Mouse (Mus musculus) erythroid progenitor cell, adult 5-6 weeks (primary cell): ENCODE data around the gene Arl11. TPM values are rescaled to one million over a fixed set of nuclear protein-coding genes. Genes with fewer than 3 reads are reported as not detected.

Source experiments
- ATAC-seq: replicated peaks from 2 replicates; pipeline ENCODE4 v1.8.0; 2016; ENCODE audit warnings: moderate number of reproducible peaks, mild to moderate bottlenecking, moderate TSS enrichment, inconsistent platforms; ENCODE audit not compliant: poor library complexity, low FRiP score, severe bottlenecking
- total RNA-seq, 2 experiments: library from RNA; stranded (forward) in 1 of 2; stranded (reverse) in 1 of 2; fragments of 150-400 nt in 1 of 2; fragments of 186-747, 209-891 nt in 1 of 2; gene quantifications; 2 replicates each; pipeline versions ENCODE4 v1.2.3 to v1.2.4; 2015 to 2017; ENCODE audit warnings: low replicate concordance in 2 of 2

Arl11 gene
- total RNA-seq (2015; ENCODE audit: low replicate concordance): 4.0 and 4.2 TPM in 2 replicates
- total RNA-seq (2017; ENCODE audit: low replicate concordance): 1.3 and 4.1 TPM in 2 replicates

DNA sequence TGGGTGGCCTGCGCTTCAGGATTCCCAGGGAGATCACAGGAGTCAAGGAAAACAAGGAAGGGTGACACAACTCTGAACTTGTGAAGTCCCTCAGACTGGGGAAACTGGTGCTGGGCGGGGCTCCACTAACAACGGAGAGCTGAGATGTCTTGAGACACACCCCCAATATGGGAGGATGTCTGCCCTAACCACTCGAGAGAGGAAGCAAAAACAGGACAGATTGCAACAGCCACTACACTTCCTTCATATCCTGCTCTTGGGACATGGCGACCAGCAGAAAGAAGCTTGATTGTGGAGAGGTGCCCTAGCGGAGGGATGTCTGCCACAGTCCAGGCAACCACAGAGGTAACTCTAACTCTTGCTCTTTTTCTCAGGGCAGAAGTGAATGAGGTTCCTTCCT is at the start of gene Arl11:
Arl11 (plus strand) TSS at position 161 of the 400 bp plus-strand sequence.
- no peak for ATAC-seq

DNA sequence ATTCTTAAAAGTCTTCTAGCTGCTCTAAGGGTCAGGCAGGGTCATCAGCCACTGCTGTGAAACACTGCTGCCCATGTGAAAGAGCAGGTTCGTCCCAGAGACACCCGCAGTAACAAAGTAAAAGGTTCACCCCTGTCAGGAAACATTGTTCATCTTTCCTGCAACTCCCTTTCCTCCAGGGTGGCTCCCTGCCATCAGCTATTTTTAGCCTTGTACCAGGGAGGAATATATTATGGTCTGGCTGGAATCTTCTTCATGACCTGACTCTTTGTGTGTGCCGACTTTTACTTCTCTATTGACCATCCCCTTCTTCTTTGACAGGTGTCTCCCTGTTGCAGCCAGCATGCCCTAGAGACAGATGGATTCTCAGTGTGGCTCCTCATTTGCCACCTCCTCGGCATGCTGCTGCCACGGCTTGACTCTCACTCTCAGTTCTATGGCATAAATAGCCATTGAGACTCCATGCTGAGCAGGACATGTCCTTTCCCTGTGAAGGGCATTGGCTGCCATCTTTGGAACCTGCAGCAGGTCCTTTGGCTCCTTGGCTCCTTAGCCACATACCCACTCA is 41.6 kb upstream of the Arl11 start:
- ATAC-seq: no peak

DNA sequence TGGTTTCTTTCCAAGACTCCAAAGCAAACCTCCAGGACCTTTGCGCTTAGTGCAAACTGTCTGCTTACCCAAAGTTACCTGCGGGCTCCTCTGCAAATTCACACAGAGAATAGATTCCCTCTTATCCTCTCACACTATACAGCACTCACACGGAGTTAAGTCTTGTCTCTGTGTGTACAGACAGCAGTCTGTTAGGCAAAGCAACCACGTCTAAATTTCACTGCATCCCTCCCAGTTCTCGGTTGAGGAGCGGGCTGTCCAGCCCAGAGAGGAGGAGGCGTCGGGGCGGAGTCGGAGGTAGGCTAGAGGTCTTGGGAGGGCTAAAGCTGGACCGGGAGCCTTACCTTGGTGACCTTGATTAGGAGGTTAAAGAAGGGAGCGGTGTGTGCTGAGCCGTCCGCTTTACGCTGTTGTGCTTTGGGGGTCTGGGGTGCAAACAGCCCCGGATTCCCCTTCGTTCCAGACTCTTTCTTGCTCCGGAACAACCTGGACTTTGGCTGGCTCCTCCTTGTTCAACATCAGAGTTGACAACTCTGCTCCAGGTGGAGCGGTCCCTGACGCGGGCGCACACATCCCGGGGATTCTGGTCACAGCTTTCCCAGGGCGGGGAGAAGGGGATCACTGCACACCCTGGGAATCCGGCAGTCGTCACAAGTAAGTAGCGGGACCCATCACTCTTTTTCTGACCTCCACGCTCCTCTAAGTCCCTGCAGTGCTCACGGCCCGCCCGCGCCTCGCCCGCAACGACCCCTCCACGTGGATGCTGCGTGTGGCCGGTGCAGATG is 34.9 kb upstream of the Arl11 start:
- no peak for ATAC-seq

DNA sequence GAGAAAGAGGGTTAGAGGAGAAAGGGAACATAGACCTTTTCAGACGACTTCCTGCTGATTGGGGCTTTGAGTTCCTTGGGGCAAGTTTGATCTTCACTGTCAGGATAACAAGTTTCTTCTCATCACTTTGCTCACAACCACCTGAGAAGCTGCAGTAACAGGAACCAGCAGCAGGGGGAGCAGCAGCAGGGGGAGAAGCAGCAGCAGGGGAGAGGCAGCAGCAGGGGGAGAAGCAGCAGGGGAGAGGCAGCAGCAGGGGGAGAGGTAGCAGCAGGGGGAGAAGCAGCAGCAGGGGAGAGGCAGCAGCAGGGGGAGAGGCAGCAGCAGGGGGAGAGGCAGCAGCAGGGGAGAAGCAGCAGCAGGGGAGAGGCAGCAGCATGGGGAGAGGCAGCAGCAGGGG is 32.3 kb upstream of the Arl11 start:
- no peak for ATAC-seq

DNA sequence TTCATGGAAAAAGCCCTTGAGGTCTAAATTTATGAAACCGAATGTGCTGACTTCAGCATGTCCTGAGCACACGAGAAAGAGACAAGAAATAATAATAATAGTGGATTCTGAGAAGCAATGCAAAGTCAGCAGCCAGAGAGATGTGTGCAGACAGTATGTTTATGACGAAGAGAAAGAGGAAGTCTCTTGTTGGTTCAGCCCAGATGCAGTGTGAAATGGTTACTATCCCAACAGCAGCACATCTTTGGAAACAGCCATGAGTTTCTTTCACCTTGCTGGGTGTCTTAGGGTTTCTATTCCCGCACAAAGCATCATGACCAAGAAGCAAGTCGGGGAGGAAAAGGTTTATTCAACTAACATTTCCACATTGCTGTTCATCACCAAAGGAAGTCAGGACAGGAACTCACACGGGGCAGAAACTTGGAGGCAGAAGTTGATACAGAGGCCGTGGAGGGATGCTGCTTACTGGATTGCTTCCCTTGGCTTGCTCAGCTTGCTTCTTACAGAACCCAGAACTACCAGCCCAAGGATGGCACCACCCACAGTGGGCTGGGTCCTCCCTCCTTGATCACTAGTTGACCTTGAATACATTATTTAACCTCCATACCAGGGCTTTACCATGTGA is 30.8 kb upstream of the Arl11 start:
- no peak for ATAC-seq

DNA sequence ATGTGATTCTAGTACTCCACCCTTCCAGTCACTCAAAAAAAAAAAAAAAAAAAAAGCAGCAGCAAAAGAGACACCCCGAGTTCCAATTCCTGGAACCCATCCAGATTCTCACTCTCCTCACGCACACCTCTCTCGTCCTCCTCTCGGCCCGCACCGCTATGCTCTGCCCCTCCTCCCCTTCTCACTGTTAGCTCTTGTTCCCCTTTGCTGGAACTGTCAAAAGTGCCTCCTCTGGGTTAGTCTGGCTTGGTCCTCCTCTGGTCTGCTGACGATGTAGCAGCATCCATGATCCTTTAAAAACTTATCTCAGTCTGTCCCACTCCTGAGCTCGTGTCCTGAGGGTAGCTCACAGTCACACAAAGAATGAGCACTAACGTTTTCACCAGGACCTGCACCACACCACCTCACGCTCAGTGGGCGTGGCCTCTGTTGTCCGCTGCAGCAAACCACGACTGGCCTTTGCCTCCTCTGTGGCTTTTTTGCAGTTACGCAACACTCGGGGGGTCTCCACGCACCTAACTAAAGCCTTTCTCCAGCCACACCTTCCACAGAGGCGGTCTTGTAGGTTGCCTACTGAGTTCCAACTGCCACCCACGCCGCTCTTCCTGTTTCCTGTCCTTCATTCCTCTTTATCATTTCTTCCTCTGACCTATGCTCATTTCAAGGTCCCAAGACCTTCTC is 20.8 kb upstream of the Arl11 start:
- ATAC-seq: no peak

DNA sequence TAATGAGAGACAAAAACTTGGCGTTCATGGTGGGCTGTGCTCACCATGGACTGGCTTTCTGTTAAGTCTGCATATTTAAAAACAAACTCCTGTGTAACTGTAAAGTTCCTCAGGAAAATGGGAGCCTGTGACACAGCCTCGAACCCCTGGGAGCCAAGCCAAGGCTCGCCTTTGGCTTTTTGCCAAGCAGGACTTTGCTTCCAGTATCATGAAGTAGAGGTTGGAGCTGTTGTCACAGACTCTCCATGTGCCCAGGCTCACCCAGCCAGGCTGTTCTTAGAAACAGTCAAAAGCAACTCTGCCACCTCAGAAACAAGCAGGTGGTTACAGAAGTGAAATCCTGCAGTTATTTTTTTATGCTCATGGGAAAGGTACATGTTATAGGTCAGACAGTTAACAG is 18.9 kb upstream of the Arl11 start:
- no peak for ATAC-seq

DNA sequence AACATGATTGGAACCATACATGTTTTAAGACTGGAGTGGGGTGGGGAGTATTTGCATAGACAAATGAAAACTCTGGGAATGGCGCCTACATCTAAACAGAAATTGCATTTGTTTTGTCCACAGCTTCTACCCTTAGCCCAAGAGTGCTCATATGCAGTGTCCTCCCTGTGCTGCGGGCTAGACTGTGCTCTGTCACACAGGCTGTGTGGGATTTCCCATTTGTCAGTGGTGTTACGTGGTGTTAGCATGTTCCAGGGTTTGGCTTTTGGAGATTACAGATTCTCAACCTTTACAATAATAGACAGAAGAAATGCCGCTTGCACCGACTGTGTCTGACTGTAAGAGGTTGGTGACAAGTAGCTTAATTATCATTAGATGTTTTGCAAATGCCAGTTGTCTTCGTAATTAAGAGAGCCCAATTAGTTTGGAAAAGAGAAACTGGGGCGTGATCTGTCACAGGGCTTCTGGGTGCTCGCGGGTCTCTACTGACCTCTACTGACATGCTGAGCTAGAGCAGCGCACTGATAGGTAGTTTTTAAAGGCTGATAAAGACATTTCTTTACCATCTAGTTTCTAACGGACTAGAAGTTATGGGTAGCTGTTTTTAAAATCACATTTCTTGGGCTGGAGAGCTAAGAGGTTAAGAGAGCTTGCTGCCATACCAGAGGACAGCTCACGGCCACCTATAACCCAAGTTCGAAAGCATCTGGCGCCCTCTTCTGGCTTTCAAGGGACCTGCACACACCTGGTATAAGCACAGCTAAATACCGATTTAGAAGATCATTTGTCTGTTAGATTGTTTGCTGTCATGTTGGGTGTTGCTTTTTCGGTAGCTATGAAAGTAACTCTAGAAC is 15.4 kb upstream of the Arl11 start:
- ATAC-seq: peak; percentile 69

DNA sequence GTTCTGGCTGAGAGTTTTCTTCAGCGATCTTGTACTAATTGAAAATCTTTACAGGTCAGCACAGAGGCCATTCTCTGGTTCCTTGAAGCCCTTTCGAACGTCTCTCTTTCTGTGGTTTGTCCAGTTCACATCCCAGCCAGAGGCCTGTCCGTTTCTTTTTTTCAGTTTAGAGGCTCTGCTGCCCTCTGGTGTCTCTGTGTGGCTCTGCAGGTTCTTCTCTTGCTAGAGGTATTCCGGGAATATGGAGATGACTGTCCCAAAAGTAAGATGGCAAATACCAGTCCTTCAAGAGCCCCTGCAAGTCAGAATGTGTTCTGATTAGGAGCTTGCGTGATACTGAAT is 14.8 kb upstream of the Arl11 start:
- ATAC-seq: peak; percentile 42

DNA sequence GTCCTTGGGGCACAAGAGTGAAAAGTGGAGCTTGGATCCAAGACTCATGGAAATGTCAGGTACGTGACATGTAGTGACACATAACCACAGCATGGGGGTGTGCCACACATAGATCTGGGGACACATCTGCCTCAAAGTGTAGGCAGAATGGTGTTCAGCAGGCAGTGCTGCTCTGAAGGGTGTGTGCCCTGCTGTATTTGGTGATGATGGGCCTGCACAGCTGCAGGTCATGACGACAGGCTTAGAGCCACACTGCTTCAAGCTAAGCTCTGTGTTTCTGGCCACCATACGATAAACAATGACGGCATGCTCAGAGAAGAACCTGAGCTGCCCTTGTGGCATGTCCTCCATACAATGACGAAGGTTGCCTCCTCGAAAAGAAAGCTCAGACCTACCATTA is 9.7 kb upstream of the Arl11 start:
- ATAC-seq: no peak

DNA sequence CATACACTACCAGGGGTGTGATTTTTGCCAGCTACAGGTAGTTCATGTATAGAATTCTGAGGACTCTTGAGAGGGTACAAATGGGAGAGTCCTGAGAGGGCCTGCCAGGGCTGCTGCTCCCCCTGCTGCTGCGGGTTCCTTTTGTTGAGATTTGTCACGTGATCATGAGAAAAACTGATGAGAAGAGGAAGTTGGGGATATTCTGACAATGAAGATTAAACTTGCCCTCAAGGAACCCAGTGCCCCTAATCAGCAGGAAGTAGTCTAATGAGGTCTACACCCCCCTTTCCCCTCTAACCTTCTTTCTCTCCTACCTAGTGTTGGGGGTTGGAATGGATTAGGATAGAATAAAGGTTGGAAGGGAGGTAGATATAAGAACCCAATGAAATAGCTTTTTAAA is 8.2 kb upstream of the Arl11 start:
- ATAC-seq: no peak

DNA sequence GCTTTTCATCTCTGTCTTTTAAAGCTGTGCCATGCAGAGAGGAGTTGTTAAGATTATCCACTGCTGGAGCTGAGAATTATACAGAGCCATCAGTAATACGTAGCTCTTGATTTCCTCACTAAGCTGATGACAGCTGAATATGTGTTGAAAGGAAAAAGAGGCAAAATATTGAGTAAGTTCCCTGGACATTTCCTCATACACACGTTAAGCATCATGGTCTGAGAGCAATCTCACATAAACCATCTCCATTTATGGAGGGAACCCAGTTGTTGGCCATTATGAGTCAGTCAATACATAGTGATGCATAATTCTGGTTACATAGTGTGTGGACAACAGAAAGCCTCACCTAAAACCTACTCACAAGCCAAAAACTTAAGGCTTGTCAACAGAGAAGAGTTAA is 7.1 kb upstream of the Arl11 start:
- no peak for ATAC-seq

DNA sequence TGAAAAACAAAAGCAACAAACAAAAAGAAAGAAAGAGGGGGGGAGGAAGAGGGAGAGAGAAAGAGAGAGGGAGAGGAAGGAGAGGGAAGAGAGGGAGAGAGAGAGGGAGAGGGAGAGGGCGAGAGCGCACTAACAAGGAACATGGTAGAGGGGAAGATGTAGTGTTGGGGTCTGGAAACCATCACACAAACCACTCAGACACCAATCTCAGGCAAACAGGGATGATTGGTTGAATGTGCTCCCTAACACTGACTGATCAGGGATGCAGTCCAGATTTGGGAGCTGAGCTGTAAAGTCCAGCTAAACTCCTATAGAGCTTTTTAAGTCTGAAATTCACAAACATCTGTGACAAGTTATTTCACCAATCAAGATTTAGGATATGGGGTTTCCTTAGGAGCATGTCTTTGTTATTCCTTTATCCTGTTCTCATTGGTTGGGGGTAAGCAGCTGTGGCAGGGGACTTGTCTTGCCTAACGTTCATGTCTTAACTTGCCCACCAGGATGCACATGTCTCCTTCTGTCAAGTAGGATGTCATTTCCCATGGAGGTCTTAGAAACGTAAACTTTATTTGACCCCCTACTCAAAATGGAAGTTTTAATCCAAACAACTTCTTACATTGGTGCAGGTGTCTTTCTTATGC is 5.5 kb upstream of the Arl11 start:
- ATAC-seq: no peak

DNA sequence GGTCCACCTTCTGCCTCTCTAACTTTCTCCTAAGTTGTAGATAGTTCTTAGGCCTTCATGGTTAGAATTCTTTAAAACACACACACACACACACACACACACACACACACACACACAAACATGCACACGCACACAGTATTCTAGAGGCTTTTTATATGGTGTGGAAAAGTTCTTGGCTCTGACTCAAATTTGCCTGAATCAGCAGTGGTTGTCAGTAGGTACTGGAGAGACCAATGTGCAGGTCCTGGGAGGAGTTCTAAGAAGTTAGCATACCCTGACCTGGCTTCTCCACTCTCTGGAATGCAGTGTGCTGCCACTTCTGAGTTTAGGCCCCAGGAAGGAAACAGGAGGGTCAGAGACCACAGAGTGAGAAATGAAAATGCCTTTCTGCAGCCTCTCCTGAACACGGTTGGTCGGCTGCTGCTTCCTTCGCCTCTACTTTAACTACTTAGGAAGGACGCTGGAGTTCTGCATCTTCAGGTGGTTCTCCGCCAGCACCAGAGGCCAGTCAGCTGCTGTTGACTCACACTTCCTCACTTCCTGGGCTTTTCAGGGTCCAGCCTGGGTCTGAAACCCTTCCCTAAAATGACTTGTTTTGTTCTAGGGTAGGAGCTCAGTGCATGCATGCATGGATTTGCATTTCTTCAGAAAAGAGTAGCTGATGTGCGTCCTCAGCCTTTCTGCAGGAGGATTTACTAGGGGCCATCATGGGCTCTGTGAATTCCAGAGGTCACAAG is 651 bp downstream of the Arl11 start:
- no peak for ATAC-seq

DNA sequence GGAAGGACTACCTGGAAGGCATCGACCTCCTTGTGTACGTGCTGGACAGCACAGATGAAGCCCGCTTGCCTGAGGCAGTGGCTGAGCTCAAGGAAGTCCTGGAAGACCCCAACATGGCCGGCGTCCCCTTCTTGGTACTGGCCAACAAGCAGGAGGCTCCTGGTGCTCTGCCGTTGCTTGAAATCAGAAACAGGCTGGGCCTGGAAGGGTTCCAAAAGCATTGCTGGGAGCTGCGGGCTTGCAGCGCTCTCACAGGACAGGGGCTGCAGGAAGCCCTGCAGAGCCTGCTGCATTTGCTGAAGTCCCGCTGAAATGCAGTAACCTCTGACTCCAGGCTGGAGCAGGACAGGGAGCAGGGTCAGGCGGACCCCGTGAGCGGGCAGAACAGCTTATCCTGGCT is 1.4 kb downstream of the Arl11 start:
- no peak for ATAC-seq

DNA sequence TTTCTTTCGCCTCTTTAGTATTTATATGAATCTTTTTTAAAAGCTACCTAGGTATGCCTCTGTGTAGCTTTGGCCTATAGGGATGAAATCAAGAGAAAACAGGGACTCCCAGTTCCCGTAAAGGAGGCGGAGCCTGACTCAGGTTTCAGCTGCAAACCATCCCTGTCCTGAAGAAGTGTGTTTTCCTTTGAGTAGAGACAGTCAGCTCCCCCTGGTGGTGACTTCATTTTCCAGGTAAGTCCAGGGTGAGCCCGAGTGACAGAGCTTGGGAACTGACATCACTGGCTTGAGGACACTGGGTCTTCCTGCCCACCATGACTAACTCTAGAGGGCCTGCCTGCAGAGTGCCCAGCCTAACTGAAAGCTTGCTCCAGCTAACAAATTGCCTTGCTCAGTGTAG is 7.3 kb downstream of the Arl11 start:
- ATAC-seq: no peak; the same call in 1 of the 2 replicates

DNA sequence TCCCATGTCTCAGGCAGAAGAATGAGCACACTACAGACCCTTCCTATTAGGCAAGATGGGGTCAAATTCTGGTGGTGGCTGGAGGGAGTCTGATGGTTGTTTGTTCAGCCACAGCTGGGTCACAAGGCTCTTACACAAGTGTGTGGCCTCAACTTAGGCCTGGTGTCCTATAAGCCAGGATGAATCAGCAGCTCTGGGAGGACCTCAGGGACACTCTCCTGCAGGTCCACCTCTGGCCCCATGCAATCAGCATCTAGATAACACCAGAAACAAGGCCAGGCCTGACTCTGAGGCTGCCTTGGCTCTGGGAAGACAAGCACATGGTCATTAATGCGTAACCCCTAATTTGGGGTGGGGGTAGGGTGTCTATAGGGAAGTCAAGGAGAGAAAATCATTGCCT is 11.2 kb downstream of the Arl11 start:
- no peak for ATAC-seq

DNA sequence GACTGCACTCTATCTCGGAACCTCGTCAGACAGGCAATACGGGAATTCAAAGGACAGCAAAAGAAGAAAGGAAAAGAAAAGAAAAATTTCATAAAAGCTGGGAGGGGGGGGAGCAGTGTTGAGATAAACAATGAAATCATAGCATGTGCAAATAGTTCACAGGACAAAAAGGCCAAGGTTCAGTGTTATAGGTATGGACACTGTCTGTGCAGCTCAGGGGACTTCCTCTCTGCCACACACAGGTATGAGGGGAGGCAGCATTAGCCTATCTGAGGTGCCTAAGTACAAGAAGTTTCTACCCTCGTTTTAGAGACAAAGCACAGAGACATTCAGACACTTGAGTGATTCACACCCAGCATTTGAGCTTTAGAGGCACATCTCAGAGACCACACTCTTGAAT is 11.6 kb downstream of the Arl11 start:
- ATAC-seq: no peak

DNA sequence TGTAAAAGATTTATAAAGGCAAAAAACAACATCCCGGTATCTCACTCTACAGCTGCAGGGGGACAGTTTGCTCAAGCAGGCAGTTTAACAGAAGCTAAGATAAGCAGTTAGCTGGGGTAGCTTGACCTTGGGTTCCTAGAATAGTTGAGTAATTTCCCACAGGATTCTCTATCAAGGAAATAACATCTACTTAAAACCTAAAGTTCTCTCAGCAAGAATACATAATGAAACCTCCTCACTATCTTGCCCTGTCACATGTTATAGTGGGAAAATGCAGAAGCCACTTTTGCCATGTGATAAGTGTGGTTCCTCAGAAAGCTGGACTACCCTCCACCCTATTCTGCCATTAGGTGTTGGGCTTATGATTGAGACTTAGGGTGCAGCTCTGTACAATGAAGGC is 13.2 kb downstream of the Arl11 start:
- no peak for ATAC-seq
